Mouse (Mus musculus): ENCODE results near the gene Spata31d1a.

The Spata31d1a gene

DNA sequence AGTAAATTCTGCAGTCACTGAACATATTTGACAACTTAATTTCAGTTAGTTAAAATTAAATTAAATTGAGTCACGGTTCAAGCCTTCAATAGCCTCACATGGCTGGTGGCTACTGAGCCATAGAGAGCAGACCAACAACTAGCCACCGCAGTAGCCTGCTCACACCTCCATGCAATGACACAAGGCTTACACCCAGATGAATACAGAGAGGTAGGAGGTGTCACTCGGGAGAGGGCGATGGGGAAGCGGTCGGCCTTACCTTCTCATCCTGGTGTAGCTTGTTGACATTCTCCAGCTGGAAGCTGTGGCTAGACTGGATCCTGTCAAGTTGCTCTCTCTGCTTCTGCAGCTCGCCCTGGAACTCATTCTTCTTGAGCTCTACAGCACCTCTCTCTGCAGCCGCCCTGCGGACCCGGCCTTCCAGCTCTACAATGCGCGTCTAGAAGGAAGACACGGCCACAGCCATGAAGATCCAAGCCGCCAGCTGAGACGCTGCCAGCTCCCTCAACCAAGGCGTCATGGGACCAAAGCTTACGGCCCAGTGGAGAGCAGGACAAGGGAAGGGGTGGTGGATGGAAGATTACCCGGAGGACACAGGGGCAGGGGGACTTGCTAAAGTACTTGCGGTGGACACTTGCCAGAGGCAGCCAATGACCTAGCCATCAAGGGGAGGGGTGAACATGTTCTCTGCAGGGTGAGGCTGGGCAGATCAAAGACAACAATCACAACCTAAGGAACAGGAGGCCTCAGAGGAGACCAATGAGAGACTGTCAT, 46.0 kb downstream of the Spata31d1a start:
- no peak for DNase-seq

DNA sequence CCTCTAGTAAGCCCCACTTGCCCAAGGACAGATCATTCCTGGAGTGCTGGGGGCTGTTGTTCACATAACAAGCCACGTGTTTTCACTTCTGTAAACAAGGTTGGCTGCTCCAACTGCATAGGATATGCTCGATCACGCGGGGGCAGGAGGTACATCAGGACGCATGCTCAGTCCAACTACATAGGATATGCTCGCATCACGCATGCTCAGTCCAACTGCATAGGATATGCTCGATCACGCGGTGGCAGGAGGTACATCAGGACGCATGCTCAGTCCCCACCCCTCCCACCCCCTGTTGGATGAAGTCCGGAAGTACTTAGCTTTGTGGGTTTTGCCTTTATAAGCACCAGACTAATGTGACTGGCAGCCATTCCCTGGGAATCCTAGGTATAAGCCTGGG, 48.2 kb downstream of the Spata31d1a start:
- no peak for DNase-seq

GRCm38 (mm10) chr13:59661387-59661786, 48.7 kb downstream of the Spata31d1a start:
- DNase-seq: no peak

GRCm38 (mm10) chr13:59660371-59660770, 49.8 kb downstream of the Spata31d1a start:
- DNase-seq: no peak

DNA sequence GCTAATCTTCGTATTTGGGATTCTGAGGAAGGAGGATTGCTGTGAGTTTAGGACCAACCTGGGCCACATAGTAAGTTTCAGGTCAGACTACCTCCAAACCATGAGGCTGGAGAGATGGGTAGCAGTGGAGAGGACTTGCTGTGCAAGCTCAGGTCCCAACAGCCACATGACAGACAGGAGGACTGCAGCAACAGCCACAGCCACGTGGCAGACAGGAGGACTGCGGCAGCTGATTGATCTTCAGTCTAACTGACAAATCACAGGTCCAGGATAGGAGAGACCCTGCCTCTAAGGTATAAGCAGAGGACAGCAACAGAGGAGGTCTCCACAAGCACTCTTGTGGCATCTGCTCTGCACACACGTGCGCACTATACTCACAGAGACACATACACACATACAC, 52.3 kb downstream of the Spata31d1a start:
- no peak for DNase-seq

DNA sequence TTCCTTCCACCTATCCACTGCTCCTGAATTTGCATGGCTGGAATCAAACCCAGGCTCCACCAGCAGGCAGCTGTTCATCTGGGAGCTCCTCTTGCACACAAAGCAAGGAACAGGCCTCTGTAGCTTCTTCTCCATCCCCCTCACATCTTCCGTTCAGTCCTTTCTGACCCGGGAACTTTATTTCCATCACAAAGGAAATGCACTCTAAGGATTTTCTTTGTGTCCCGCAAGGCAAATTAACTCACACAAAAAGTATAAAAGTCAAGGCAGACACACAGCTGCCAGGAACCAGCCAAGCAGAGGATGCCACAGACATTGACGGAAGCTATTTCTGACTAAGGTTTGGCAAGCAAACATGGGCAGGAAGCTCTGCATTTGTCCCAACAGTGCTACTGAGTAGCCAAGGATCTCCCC, 53.1 kb downstream of the Spata31d1a start:
- DNase-seq: peak; percentile 14

DNA sequence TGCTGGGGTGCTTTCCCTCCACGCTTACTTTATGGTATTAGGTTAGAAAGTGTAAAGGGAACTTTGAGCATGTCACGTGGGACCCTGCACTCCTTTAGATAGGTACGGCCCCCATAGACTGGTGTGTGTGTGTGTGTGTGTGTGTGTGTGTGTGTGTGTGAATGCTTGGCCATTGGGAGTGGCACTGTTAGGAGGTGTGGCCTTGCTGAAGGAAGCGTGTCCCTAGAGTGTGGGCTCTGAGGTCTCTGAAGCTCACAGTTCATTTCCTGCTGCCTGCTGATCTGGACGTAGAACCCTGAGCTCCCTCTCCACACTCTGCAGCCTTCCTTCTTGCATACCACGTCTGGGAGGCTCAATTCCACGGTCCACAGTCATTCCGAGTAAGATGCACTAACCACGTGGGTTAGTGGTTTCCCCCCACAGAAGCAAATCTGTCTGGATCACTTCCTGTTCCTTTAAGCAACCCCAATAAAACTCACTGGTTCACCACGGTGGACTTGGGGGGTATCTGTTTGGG, 53.8 kb downstream of the Spata31d1a start:
- peak; percentile 20 for DNase-seq

DNA sequence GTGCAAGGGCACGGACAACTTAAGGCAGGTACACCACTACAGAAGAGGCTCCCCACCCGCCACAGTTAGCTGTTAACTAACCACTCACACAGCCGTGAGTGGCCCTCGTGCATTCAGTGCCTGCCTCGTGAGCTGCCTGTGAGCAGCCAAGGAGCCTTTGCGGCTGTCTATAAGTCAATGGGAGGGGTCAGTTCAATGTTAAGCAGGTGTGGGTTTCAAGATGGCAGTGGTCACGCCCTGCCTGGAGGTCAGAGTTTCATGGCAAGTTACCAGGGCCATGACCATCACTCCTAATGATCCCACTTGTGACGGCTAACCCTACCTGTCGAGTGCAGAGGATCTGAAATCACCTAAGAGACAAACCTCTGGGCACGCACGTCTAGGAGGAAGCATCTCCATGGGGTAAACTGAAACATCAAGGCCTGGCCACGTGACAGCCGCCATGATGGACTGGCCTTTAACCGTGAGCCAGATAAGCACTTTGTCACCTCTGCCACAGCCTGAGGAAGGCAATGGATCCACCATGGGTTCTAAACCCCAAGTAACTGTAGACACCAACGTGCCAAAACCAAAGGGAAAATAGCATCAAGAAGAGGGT, 54.3 kb downstream of the Spata31d1a start:
- no peak for DNase-seq

DNA sequence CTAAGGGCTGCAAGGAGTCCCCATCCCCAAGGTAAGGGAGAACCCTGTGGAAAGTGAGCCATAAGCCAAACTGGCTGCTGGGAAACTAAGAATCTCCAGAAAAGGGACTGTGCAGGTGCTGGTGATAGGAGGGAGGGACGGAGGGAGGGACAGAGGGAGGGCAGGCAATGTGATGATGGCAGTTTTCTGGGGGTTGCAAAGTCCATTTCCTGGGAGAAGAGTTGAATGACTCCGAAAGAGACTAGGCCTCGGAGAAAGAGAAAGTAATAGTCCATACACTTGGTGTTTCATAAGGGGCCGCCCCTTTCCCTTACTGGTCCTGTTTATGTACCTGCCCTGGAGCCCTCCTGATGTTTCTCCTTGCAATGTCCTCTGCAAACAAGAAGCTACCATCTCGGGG, 55.7 kb downstream of the Spata31d1a start:
- no peak for DNase-seq

DNA sequence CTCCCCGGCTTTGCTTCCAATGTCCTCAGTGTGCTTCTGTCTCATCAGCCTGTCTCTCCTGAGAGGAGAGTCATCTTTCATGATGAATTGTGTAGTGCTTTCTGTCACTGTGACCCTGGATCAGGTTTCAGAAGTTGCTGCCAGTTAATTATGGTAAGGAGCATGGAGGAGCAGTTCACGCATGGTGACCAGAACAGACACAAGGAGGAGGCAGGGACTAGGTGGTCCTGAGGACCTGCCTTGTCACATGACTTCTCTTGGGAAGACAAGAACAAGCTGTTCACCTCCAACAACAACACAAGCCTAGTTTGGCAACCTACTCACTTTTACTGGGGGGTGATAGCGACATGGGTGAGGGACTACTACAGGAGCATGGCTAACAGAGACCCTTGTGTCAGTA, 57.0 kb downstream of the Spata31d1a start:
- DNase-seq: no peak

DNA sequence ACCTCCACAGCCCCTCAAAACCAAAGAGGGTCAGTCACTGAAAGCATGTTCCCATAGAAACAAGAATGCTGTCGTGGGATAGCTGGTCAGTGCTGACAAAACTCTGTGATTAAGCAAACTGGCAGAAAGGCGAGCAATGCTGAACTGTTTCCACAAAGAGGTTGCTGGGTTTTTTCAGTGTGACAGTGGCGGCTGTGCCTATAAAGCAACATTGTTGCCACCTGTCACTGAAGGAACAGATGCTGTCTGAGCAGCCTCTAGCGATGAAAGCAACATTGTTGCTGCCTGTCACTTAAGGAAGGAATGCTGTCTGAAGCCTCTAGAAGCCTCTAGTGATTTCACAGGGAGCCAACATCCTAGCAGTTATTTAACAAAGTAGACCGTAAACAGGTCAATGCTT, 57.5 kb downstream of the Spata31d1a start:
- no peak for DNase-seq

All from lung, postnatal 14 days (tissue).